Mouse (Mus musculus) left cerebral cortex, postnatal 10 days (tissue): ENCODE data around the gene Nipal3. TPM values are rescaled to one million over a fixed set of nuclear protein-coding genes. Genes with fewer than 3 reads are reported as not detected.

Experiments
- DNase-seq, 2 experiments: peaks; one replicate each; pipeline ENCODE4 v3.0.0; 2021 to 2022; ENCODE audit warnings: low spot score in 2 of 2, mixed read lengths in 1 of 2; ENCODE audit errors: extremely low spot score in 1 of 2
- intact Hi-C: fragments of 180-260 bp; cut with DNase I; formaldehyde crosslinking; loops from one replicate; pipeline ENCODE4 v1.15.1; 2025
- total RNA-seq, 2 experiments: library from RNA; stranded (reverse); gene quantifications; 2 replicates each; pipeline ENCODE4 v1.2.3; 2021

Gene Nipal3
- total RNA-seq = 10 to 100 TPM; 90.9 to 96.8 TPM

- peak; percentile 90 to 91 for DNase-seq
- intact Hi-C loops = no loop called here
Observed at GRCm38 (mm10) chr4:135494521-135495396, at the start of gene Nipal3, which contains the start of gene Stpg1. Nipal3 (minus strand) TSS chr4:135495038. Stpg1 (plus strand) TSS chr4:135494790.

- peak in 1 of 2 experiments; percentile 48 for DNase-seq
- intact Hi-C loops = no loop called here
Observed at GRCm38 (mm10) chr4:135544284-135544683, 49.4 kb upstream of the Nipal3 start.

- intact Hi-C loops = no loop called here
- DNase-seq = no peak
Observed at GRCm38 (mm10) chr4:135540057-135540456, 45.2 kb upstream of the Nipal3 start.

DNA sequence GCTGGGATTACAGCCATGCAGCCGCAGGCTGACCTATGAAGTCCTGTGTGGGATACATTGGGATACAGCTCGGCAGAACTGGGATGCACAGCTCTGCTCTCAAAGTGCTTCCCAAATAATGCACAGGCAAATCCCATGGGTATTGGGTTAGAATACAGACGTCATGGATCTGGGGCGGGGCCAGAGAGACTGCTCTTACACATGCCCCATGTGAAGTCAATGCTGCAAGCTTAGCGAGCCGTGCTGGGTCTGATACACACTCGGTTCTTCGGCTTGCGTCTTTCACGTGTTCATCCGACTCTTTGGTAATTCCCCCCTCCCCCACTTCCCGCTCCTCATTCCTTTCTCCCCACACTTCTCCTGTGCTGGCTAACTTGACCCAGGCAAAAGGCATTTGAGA is 44.2 kb upstream of the Nipal3 start:
- DNase-seq = no peak
- intact Hi-C loops = no loop called here

DNA sequence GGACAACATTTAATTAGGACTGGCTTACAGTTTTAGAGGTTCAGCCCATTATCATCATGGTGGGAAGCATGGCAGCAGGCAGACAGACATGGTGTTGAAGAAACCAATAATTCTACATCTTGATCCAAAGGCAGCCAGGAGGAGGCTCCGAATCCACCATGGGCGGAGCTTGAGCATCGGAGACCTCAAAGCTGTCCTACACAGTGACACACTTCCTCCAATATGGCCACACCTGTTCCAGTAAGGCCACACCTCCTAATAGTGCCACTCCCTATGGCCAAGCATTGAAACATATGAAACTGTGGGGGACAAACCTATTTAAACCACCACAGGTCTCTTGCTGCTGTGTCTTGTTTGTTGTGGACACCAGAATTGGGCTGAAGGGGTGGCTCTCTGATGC is 40.2 kb upstream of the Nipal3 start:
- DNase-seq = no peak
- intact Hi-C loops = no loop called here

- no peak for DNase-seq
- intact Hi-C loops = no loop called here
Observed at GRCm38 (mm10) chr4:135533001-135533400, 38.2 kb upstream of the Nipal3 start.

GRCm38 (mm10) chr4:135531771-135532613 is 37.2 kb upstream of the Nipal3 start:
- intact Hi-C loops = no loop called here
- no peak for DNase-seq

GRCm38 (mm10) chr4:135531236-135531635 is 36.4 kb upstream of the Nipal3 start:
- intact Hi-C loops = no loop called here
- peak in 1 of 2 experiments; percentile 21 for DNase-seq

- intact Hi-C loops = no loop called here
Observed at GRCm38 (mm10) chr4:135530270-135530669, 35.4 kb upstream of the Nipal3 start.

DNA sequence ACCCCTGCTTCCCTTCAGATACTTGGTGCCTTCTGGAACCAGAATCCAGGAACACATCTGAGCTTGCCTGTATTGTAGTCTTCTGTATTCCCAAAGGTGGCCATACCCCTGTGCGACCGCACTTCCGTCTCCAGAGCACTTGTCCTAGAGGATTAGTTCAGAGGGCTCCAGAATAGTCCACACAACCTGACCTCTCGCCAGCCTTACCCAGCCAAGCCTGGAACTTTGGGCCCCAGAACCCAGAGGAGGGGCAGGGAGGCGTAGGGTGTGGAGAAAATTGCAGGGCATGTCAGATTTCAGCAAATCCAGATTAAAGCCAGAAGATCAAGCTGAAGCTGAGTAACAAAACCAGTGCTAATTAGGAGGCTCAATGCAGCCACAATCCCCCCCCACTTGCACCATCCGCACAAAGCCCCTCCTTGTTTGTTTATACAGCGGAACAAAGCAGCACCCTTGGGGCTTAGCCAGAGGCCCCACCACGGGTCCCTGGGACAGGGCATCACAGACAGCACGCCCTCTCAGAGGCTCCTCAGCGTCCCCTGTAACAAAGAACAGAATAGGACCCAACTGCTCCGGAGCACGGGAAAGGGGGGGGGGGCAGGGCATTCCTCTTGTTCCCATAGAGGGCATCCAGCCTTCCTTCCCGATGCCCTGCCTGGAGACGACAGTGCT is 31.3 kb upstream of the Nipal3 start:
- DNase-seq = no peak
- intact Hi-C loops = no loop called here

More at GRCm38 (mm10) chr4:135530270-135530669, 35.4 kb upstream of the Nipal3 start:
- DNase-seq = no peak

- intact Hi-C loops = no loop called here
- DNase-seq = no peak
Observed at GRCm38 (mm10) chr4:135525057-135525456, 30.2 kb upstream of the Nipal3 start.

DNA sequence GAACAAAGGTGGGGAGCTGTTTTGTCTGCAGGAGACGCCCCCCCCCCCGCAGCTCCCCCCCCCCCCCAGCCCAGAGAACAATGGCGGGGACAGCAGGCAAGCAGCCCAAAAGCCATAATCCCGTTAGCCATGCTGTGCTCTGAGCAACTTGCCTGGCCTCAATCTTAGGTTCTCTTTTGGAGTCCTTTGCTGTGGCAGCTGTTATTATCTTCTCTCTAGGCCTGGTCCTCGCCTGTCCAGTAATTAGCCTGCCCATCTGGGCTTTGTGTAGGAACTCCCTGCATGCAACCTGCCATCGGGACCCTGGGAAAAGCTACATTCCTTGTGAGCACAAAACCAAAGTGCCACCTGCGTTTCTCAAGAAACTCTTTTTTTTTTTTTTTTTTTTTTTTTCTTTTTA is 29.1 kb upstream of the Nipal3 start:
- intact Hi-C loops = no loop called here
- DNase-seq = no peak

DNA sequence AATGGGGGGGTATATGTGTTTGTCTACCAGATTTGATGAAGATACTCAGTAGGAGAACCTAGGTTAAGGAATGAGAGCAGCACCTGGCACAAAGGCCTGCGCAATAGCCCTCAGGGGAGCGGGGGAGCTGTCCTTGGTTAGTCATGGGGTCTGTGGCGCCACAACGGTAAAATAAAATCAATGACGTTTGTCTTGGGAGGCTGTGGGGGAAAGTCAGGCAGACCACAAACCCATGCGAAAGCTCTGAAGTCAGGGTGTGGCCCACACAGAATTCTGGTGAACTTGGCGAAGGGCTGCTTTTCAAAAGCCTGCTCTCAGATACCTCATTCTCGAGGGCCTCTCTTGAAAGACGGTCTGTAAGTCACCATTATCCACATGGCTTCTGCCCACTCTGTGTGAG is 25.6 kb upstream of the Nipal3 start:
- intact Hi-C loops = no loop called here
- no peak for DNase-seq

DNA sequence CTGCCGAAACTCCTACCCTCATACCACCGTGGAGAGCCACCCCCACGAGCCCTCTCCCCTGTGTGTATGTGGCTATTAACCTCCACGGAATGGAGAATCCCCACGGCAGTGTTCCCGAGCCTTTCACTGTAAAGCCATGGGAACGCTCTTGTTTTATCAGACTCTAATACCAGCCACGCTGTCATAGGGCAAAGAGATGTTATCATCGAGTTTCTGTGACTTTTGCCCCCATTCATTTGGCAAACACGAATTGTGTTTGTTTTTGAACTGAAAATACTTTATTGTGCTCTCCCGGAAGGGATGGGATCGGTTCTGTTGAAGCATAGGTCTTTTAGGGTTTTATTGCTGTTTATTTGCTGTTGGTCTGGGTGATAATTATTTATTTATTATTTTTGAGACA is 23.3 kb upstream of the Nipal3 start:
- DNase-seq = no peak
- intact Hi-C loops = no loop called here

DNA sequence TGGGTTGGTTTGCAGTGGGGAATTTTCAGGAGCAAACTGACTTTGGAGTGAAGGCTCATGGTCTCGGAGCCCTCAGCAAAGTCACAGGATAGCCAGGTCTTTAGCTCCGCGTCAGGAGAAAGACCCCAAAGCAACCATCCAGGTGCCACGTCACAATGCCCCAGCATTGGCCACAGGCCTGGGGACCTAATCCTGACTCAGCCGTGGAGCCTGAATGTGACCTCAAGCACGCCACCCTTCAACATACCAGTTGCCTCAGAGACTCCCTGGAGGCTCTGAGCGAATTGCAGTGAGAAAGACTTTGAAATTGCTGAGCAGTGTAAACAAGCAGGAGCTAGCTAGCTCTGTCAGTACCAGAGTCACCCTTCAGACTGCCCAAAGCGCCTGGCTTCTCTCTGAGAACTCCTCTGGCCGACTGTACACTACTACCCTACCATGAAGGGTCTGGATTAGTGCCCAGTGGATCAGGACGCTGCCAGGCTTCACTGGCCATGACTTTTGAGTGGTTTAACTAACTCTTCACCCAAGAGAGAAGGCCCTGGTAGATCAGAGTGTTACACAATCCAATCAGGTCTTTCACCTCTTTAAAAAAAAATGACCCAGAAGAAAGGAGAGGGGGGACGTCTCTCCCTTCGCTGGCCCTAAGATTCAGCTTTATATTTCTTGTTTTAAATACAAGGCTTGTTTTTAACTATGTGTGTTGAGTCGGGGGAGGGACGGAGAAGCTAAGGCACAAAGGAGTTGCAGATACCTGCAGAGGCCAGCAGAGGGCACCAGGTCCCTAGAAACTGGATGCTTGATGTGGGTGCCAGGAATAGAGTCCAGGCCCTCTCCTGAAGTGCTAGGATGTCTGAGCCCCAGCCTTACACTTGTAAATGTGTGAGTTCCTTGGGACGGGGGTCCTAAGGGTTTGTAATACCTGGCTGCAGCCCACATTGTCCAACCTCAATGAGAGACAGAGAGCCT is 21.8 kb upstream of the Nipal3 start:
- intact Hi-C loops = no loop called here
- DNase-seq = no peak

DNA sequence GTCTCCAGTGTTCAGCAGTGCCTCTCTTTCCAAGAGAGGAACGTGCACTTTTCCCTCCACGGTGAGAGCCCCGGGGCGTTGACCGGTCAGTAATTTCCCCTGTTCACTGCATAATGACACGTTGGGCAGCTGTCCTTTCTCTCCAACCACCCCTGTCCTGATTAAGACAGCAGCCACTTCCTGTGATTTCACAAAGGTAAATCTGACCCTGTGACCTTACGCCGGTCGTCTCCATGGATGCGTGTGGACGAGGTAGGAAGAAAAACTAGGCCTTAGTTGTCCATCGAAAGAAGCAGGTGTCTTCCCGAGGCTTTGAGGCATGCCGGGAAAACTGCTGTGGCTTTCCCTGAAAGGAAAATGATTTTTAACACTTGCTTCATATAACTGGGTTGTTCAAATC is 20.1 kb upstream of the Nipal3 start:
- no peak for DNase-seq
- intact Hi-C loops = no loop called here

- no peak for DNase-seq
- intact Hi-C loops = no loop called here
Observed at GRCm38 (mm10) chr4:135513865-135514264, 19.0 kb upstream of the Nipal3 start.

GRCm38 (mm10) chr4:135509515-135509914 is 14.7 kb upstream of the Nipal3 start:
- DNase-seq = no peak
- intact Hi-C loops = no loop called here
